13 mouse cellular contexts compared by ENCODE assay signal in the genomic region with DNA sequence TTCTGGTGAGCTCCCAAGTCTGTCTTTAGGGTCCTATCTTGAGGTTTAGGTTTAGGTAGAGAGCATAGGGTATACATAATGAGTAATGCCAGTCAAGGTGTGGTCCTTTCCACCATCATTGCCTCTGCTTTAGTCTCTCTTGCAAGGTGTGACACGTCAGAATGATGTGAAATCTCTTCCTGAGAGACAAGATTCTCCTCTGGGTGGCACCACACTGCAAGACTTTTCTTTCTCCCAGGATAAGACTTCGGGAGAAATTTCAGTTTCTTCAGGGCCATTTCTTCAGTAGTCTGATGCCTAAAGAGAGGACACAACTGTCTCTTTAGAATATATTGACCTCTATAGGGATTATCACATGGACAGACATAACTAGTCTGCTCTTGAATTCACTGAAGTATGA.
"Had no signal": no experiment of that assay in that cellular context is flagged by ENCODE, and none has a peak within 500 bp of the region (broad histone marks: within the 10 kb centered on the region; RNA-seq: fewer than 3 reads in every experiment).

No protein-coding gene starts in this region.

- H3K9me3 ChIP-seq: limb, embryonic 13.5 days; midbrain, embryonic 13.5 days; neural tube, embryonic 15.5 days had no signal

- H3K4me2 ChIP-seq: limb, embryonic 13.5 days; midbrain, embryonic 13.5 days; neural tube, embryonic 15.5 days had no signal

- H3K9ac ChIP-seq: limb, embryonic 13.5 days; liver, embryonic 14.5 days; midbrain, embryonic 13.5 days; neural tube, embryonic 15.5 days had no signal

- H3K27me3 ChIP-seq: limb, embryonic 13.5 days; midbrain, embryonic 13.5 days; neural tube, embryonic 15.5 days had no signal

- DNase-seq: kidney, adult 18-20 months; kidney, postnatal 10 days; layer of hippocampus, postnatal 36 days; left cerebral cortex, postnatal 4 days; lung, adult 18-20 months; right cerebral cortex, adult 18-20 months; right cerebral cortex, postnatal 25 days; thymus, postnatal 36 days had no signal

- H3K4me1 ChIP-seq: midbrain, embryonic 13.5 days; neural tube, embryonic 15.5 days had no signal

- H3K27ac ChIP-seq: limb, embryonic 13.5 days; liver, embryonic 14.5 days; midbrain, embryonic 13.5 days; neural tube, embryonic 15.5 days had no signal

- ATAC-seq: midbrain, embryonic 13.5 days had no signal

- H3K36me3 ChIP-seq: limb, embryonic 13.5 days had no signal

- H3K4me3 ChIP-seq: limb, embryonic 13.5 days; midbrain, embryonic 13.5 days; myocyte; neural tube, embryonic 15.5 days had no signal
